1 mouse cellular context compared by ENCODE assay signal in genomic region chr11:115451781-115452241, GRCm38 (mm10).
TF ChIP-seq lines count a peak whose summit lies in the region.

No protein-coding gene starts in this region.

TF ChIP-seq in MEL, 35 proteins besides CTCF, POLR2A, EP300 and RAD21 (continued from another document):
- TF ChIP-seq MAFK (IDR thresholded peaks at IDR 0.05; ENCODE audit: borderline replicate concordance, low read depth, low read length) = no peak
- no peak for TF ChIP-seq JUND (IDR thresholded peaks at IDR 0.05; ENCODE audit: low read depth, low read length)
- TF ChIP-seq SIN3A (IDR thresholded peaks at IDR 0.05; ENCODE audit: low read length) = no peak
- TF ChIP-seq SMC3 (IDR thresholded peaks at IDR 0.05; ENCODE audit: low read depth, low read length) = no peak
- no peak for TF ChIP-seq ZMIZ1 (IDR thresholded peaks at IDR 0.05; ENCODE audit: low read depth, low read length)
- no peak for TF ChIP-seq ZNF384 (IDR thresholded peaks at IDR 0.05; ENCODE audit: low read depth, low read length)
- TF ChIP-seq USF1 (IDR thresholded peaks at IDR 0.05; ENCODE audit: low read depth, low read length) = no peak
- TF ChIP-seq POLR2AphosphoS2 (IDR thresholded peaks at IDR 0.05; ENCODE audit: low read length) = no peak
